Mouse (Mus musculus) limb, embryonic 11.5 days (tissue): Measurements from ENCODE around the gene Eps15. TPM values are rescaled to one million over a fixed set of nuclear protein-coding genes. Genes with fewer than 3 reads are reported as not detected.
A peak's percentile ranks its signal among the peaks of the same experiment; 100 is the strongest.

Experiments
- ATAC-seq: fragments of 200-750 bp; cut with Nextera tagmentation; 2 replicates; pipeline ENCODE4 v1.8.0; 2017; ENCODE audit warnings: low read depth; ENCODE audit not compliant: insufficient number of reproducible peaks, low FRiP score, low TSS enrichment
- DNase-seq: peaks from one replicate; pipeline ENCODE4 v3.0.0-alpha.2; 2015; ENCODE audit warnings: low spot score
- H3K27ac ChIP-seq: fragments of 300-500 bp; sonication (generic); replicated peaks from 2 replicates; pipeline ENCODE4 v1.5.1; 2014; ENCODE audit warnings: low read depth, mild to moderate bottlenecking, low read length
- H3K27me3 ChIP-seq: fragments of 300-500 bp; sonication (generic); 2 replicates; pipeline ENCODE4 v1.6.1; 2014; ENCODE audit warnings: mild to moderate bottlenecking, low read length, mixed read lengths; ENCODE audit not compliant: control insufficient read depth, insufficient read depth
- H3K36me3 ChIP-seq: fragments of 300-500 bp; sonication (generic); 2 replicates; pipeline ENCODE4 v1.6.1; 2014; ENCODE audit warnings: mild to moderate bottlenecking, low read length, moderate library complexity, mixed read lengths; ENCODE audit not compliant: control insufficient read depth, insufficient read depth
- H3K4me1 ChIP-seq: fragments of 300-500 bp; sonication (generic); 2 replicates; pipeline ENCODE4 v1.6.1; 2014; ENCODE audit warnings: low read length, mixed read lengths; ENCODE audit not compliant: control insufficient read depth, insufficient read depth
- H3K4me2 ChIP-seq: fragments of 300-500 bp; sonication (generic); 2 replicates; pipeline ENCODE4 v1.6.1; 2014; ENCODE audit warnings: low read depth, mild to moderate bottlenecking, moderate library complexity; ENCODE audit not compliant: severe bottlenecking
- H3K4me3 ChIP-seq: fragments of 300-500 bp; sonication (generic); 2 replicates; pipeline ENCODE4 v1.5.1; 2014; ENCODE audit warnings: low read depth, low read length
- H3K9ac ChIP-seq: fragments of 300-500 bp; sonication (generic); 2 replicates; pipeline ENCODE4 v1.6.1; 2014; ENCODE audit warnings: mild to moderate bottlenecking, low read length
- H3K9me3 ChIP-seq: fragments of 300-500 bp; sonication (generic); 2 replicates; pipeline ENCODE4 v1.6.1; 2016; ENCODE audit warnings: low read length; ENCODE audit not compliant: control insufficient read depth
- WGBS: fragments of 180-500 bp; shearing (Covaris S2); extraction: QIAGEN DNeasy Blood & Tissue Kit; methylation state at CpG from one replicate; pipeline ENCODE4 v1.1.7; 2014; 5-methylcytosine and 5-hydroxymethylcytosine counted together
- polyA plus RNA-seq: library from polyadenylated mRNA; unstranded; fragments of >200 nt; fragmentation: Nextera tagmentation; extraction: Ambion mirVana; gene quantifications from 2 replicates; pipeline ENCODE4 v1.2.1, GENCODE M21; 2014

The Eps15 gene
- polyA plus RNA-seq, 1 experiment from 2014 or later, result 38.7 TPM

- Histone ChIP-seq H3K27ac (no peak overlapping the region), H3K4me1 (no peaks in the 10 kb centered on the region), H3K9me3 (no peaks in the 10 kb centered on the region), H3K4me2 (no peak overlapping the region), H3K4me3 (no peak overlapping the region), H3K36me3 (no peaks in the 10 kb centered on the region), H3K9ac (no peak overlapping the region), H3K27me3 (no peaks in the 10 kb centered on the region)
- no peak for ATAC-seq
- no peak for DNase-seq
- WGBS, result 85% methylated on average over 6 of the region's 6 CpGs
These were observed 35.0 kb upstream of the Eps15 start for GRCm38 (mm10) chr4:109245016-109245620.

- no peaks in the 10 kb centered on the region for H3K9me3 ChIP-seq
- ATAC-seq (no peak), DNase-seq (peak; percentile 42)
- H3K4me1 ChIP-seq, result no peaks in the 10 kb centered on the region
- no peak overlapping the region for H3K4me2 ChIP-seq
- no peaks in the 10 kb centered on the region for H3K36me3 ChIP-seq
- H3K4me3 ChIP-seq, result no peak overlapping the region
- no peaks in the 10 kb centered on the region for H3K27me3 ChIP-seq
- no peak overlapping the region for H3K9ac ChIP-seq
- H3K27ac ChIP-seq, result no peak overlapping the region
- WGBS, result 40% methylated on average over 3 of the region's 3 CpGs
These were observed 28.5 kb upstream of the Eps15 start for GRCm38 (mm10) chr4:109251605-109252004.

- Histone ChIP-seq H3K27me3 (no peaks in the 10 kb centered on the region), H3K27ac (no peak overlapping the region), H3K4me2 (no peak overlapping the region), H3K4me3 (no peak overlapping the region), H3K4me1 (no peaks in the 10 kb centered on the region), H3K36me3 (no peaks in the 10 kb centered on the region), H3K9me3 (no peaks in the 10 kb centered on the region), H3K9ac (no peak overlapping the region)
- ATAC-seq (no peak), DNase-seq (no peak)
- WGBS, result 88% methylated on average over 4 of the region's 4 CpGs
These were observed 27.9 kb upstream of the Eps15 start for GRCm38 (mm10) chr4:109252199-109252598.

- H3K4me1 ChIP-seq, result no peaks in the 10 kb centered on the region
- H3K4me2 ChIP-seq, result no peak overlapping the region
- H3K27ac ChIP-seq, result no peak overlapping the region
- H3K4me3 ChIP-seq, result no peak overlapping the region
- no peak overlapping the region for H3K9ac ChIP-seq
- ATAC-seq, result no peak
- H3K36me3 ChIP-seq, result no peaks in the 10 kb centered on the region
- WGBS, result 70% methylated on average over 11 of the region's 11 CpGs
- no peaks in the 10 kb centered on the region for H3K27me3 ChIP-seq
- H3K9me3 ChIP-seq, result no peaks in the 10 kb centered on the region
- DNase-seq, result no peak
These were observed 26.4 kb upstream of the Eps15 start for GRCm38 (mm10) chr4:109253664-109254151.

GRCm38 (mm10) chr4:109254511-109254910 lies 25.6 kb upstream of the Eps15 start:
- no peaks in the 10 kb centered on the region for H3K27me3 ChIP-seq
- H3K27ac ChIP-seq, result no peak overlapping the region
- H3K9ac ChIP-seq, result no peak overlapping the region
- WGBS, result 90% methylated on average over 5 of the region's 5 CpGs
- H3K9me3 ChIP-seq, result no peaks in the 10 kb centered on the region
- DNase-seq (no peak), ATAC-seq (no peak)
- no peaks in the 10 kb centered on the region for H3K4me1 ChIP-seq
- H3K4me2 ChIP-seq, result no peak overlapping the region
- H3K36me3 ChIP-seq, result no peaks in the 10 kb centered on the region
- no peak overlapping the region for H3K4me3 ChIP-seq

- no peak for DNase-seq
- WGBS, result 84% methylated on average over 2 of the region's 2 CpGs
- ATAC-seq, result no peak
- Histone ChIP-seq H3K27ac (no peak overlapping the region), H3K4me1 (no peaks in the 10 kb centered on the region), H3K27me3 (no peaks in the 10 kb centered on the region), H3K4me3 (no peak overlapping the region), H3K9ac (no peak overlapping the region), H3K4me2 (no peak overlapping the region), H3K9me3 (no peaks in the 10 kb centered on the region), H3K36me3 (no peaks in the 10 kb centered on the region)
These were observed 24.7 kb upstream of the Eps15 start for GRCm38 (mm10) chr4:109255321-109255720.

GRCm38 (mm10) chr4:109255727-109256417 lies 24.2 kb upstream of the Eps15 start:
- ATAC-seq, result no peak
- DNase-seq, result no peak
- Histone ChIP-seq H3K27ac (no peak overlapping the region), H3K9ac (no peak overlapping the region), H3K9me3 (no peaks in the 10 kb centered on the region), H3K27me3 (no peaks in the 10 kb centered on the region), H3K4me2 (no peak overlapping the region), H3K4me3 (no peak overlapping the region), H3K4me1 (no peaks in the 10 kb centered on the region), H3K36me3 (no peaks in the 10 kb centered on the region)
- WGBS, result 82% methylated on average over 11 of the region's 11 CpGs

GRCm38 (mm10) chr4:109256791-109257190 lies 23.3 kb upstream of the Eps15 start:
- WGBS, result 83% methylated on average over 6 of the region's 6 CpGs
- no peaks in the 10 kb centered on the region for H3K4me1 ChIP-seq
- DNase-seq, result no peak
- no peak overlapping the region for H3K4me2 ChIP-seq
- H3K27me3 ChIP-seq, result no peaks in the 10 kb centered on the region
- no peak for ATAC-seq
- H3K27ac ChIP-seq, result no peak overlapping the region
- no peaks in the 10 kb centered on the region for H3K36me3 ChIP-seq
- no peaks in the 10 kb centered on the region for H3K9me3 ChIP-seq
- no peak overlapping the region for H3K9ac ChIP-seq
- no peak overlapping the region for H3K4me3 ChIP-seq
